Mouse (Mus musculus) left cerebral cortex, postnatal 4 days (tissue): ENCODE measurements around the gene Suclg1. TPM values are rescaled to one million over a fixed set of nuclear protein-coding genes. Genes with fewer than 3 reads are reported as not detected.
A peak's percentile ranks its signal among the peaks of the same experiment; 100 is the strongest.

Experiments
- DNase-seq: peaks from one replicate; pipeline ENCODE4 v3.0.0-alpha.2; 2022
- intact Hi-C: fragments of 180-260 bp; cut with DNase I; formaldehyde crosslinking; loops from one replicate; pipeline ENCODE4 v1.15.1; 2025
- total RNA-seq, 2 experiments: library from RNA; stranded (reverse); gene quantifications; 2 replicates each; pipeline ENCODE4 v1.2.3; 2021

The Suclg1 gene
- total RNA-seq, 2 experiments from 2014 or later, result 66.5 to 79.5 TPM

DNA sequence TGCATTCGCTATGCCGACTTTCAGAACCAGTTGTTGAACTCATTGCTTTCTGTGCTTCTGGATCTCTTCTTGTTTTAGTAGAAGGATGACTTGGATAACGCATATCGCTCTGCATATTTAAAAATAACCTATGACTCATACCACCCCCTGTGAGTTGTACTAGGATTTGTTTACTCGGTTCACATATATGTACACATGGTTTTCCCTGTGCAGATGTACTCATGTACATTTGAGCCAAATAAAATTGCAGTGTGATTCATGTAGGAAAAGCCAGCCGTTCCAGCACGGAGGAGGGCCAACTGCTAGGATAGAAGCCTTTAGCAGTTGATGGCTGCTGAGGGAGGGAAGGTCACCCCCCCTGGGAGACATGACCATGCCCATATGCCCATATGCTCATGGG, 63.6 kb downstream of the Suclg1 start:
- DNase-seq, result no peak
- intact Hi-C loops, result no loop called here

GRCm38 (mm10) chr6:73314923-73315603, 66.9 kb downstream of the Suclg1 start:
- DNase-seq, result peak; percentile 89
- intact Hi-C loops, result no loop called here

- intact Hi-C loops, result no loop called here
- DNase-seq, result no peak
Observed at GRCm38 (mm10) chr6:73322306-73322705, 74.1 kb downstream of the Suclg1 start.

Other genes starting within 250 kb of the Suclg1 start
- 1 to 10 TPM; 1.1 to 1.2 TPM for gene Dnah6, start 26.7 kb upstream of the Suclg1 start, total RNA-seq
- not detected for gene 4931417E11Rik, start 221.3 kb downstream of the Suclg1 start, total RNA-seq